Mouse (Mus musculus) hindbrain, embryonic 10.5 days (tissue): ENCODE measurements at regions not wholly inside any gene's neighbourhood (a gene's known extent, or its start where the extent isn't known, plus 50 kb on each side); places are given as distances from the start of the nearest gene placed in this dataset.

Experiments
- DNase-seq: peaks from one replicate; pipeline ENCODE4 v3.0.0-alpha.2; 2017; ENCODE audit warnings: low spot score
- H3K27ac ChIP-seq: fragments of 300-500 bp; sonication (generic); 2 replicates; pipeline ENCODE4 v1.5.1; 2016; ENCODE audit warnings: mild to moderate bottlenecking, moderate library complexity
- H3K27me3 ChIP-seq: fragments of 300-500 bp; sonication (generic); 2 replicates; pipeline ENCODE4 v1.6.1; 2016; ENCODE audit warnings: mild to moderate bottlenecking; ENCODE audit not compliant: poor library complexity, insufficient read depth, severe bottlenecking
- H3K36me3 ChIP-seq: fragments of 300-500 bp; sonication (generic); 2 replicates; pipeline ENCODE4 v1.6.1; 2016; ENCODE audit warnings: mild to moderate bottlenecking, moderate library complexity
- H3K4me1 ChIP-seq: fragments of 300-500 bp; sonication (generic); replicated peaks from 2 replicates; pipeline ENCODE4 v1.6.1; 2016; ENCODE audit warnings: mild to moderate bottlenecking
- H3K4me3 ChIP-seq: fragments of 300-500 bp; sonication (generic); 2 replicates; pipeline ENCODE4 v1.5.1; 2016; ENCODE audit warnings: mild to moderate bottlenecking, moderate library complexity
- H3K9me3 ChIP-seq: fragments of 300-500 bp; sonication (generic); 2 replicates; pipeline ENCODE4 v1.6.1; 2016; ENCODE audit warnings: mild to moderate bottlenecking, moderate library complexity
- WGBS: fragments of 180-500 bp; shearing (Covaris S2); methylation state at CpG from one replicate; pipeline ENCODE4 v1.1.7; 2016; 5-methylcytosine and 5-hydroxymethylcytosine counted together

- WGBS, result 86% methylated on average over 15 of the region's 15 CpGs
Measured at GRCm38 (mm10) chr13:69867296-69868065, 65.3 kb downstream of the Med10 start.

GRCm38 (mm10) chr13:69896536-69896935 is 94.3 kb downstream of the Med10 start:
- no peaks in the 10 kb centered on the region for H3K4me1 ChIP-seq
- no peaks in the 10 kb centered on the region for H3K9me3 ChIP-seq
- DNase-seq, result peak; percentile 36
- H3K27ac ChIP-seq, result no peak overlapping the region
- no peak overlapping the region for H3K4me3 ChIP-seq
- H3K27me3 ChIP-seq, result no peaks in the 10 kb centered on the region
- WGBS, result 26% methylated on average over 5 of the region's 5 CpGs
- no peaks in the 10 kb centered on the region for H3K36me3 ChIP-seq

More at GRCm38 (mm10) chr13:69867296-69868065, 65.3 kb downstream of the Med10 start:
- Histone ChIP-seq H3K27me3 (no peaks in the 10 kb centered on the region), H3K27ac (no peak overlapping the region), H3K9me3 (no peaks in the 10 kb centered on the region), H3K4me3 (no peak overlapping the region), H3K4me1 (no peaks in the 10 kb centered on the region), H3K36me3 (no peaks in the 10 kb centered on the region)
- no peak for DNase-seq

GRCm38 (mm10) chr13:69901139-69901538 is 98.9 kb downstream of the Med10 start:
- Histone ChIP-seq H3K36me3 (no peaks in the 10 kb centered on the region), H3K27ac (no peak overlapping the region), H3K9me3 (no peaks in the 10 kb centered on the region), H3K27me3 (no peaks in the 10 kb centered on the region), H3K4me1 (no peaks in the 10 kb centered on the region), H3K4me3 (no peak overlapping the region)
- no peak for DNase-seq

GRCm38 (mm10) chr13:69906802-69907537 is 104.8 kb downstream of the Med10 start:
- H3K27me3 ChIP-seq, result no peaks in the 10 kb centered on the region
- no peaks in the 10 kb centered on the region for H3K36me3 ChIP-seq
- WGBS, result 61% methylated on average over 15 of the region's 15 CpGs
- no peaks in the 10 kb centered on the region for H3K9me3 ChIP-seq
- H3K4me3 ChIP-seq, result no peak overlapping the region; the same call in 1 of the 2 replicates
- peaks cover 14% of the 10 kb centered on the region for H3K4me1 ChIP-seq
- peak; percentile 58 for DNase-seq
- peak overlapping the region; percentile 51; the same call in 1 of the 2 replicates for H3K27ac ChIP-seq

DNA sequence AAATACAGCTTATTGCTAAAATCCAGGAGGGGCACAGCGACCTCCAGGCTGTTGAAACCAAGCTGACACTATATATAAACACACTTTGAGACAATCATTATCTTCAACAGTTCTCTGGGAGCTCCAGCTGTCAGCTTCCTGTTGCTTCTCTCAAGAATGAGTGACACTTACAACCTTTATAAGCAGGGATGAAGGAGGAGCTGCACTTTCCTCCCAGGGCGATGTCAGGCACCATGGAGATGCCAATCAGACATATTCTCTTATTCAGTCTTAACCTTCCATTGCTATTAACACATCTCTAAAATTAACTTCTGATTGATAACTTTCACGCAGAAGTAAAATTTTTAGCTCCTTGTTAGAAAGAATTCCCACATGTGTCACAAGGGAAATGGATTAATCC is 113.6 kb downstream of the Med10 start:
- peaks cover 10% of the 10 kb centered on the region for H3K4me1 ChIP-seq
- no peaks in the 10 kb centered on the region for H3K36me3 ChIP-seq
- 68% methylated on average over 3 of the region's 3 CpGs for WGBS
- H3K4me3 ChIP-seq, result no peak overlapping the region
- no peak overlapping the region for H3K27ac ChIP-seq
- 0 out of 2 replicates have a peak, but pooled peaks cover 2% of the 10 kb centered on the region for H3K9me3 ChIP-seq
- no peak for DNase-seq
- no peaks in the 10 kb centered on the region for H3K27me3 ChIP-seq

DNA sequence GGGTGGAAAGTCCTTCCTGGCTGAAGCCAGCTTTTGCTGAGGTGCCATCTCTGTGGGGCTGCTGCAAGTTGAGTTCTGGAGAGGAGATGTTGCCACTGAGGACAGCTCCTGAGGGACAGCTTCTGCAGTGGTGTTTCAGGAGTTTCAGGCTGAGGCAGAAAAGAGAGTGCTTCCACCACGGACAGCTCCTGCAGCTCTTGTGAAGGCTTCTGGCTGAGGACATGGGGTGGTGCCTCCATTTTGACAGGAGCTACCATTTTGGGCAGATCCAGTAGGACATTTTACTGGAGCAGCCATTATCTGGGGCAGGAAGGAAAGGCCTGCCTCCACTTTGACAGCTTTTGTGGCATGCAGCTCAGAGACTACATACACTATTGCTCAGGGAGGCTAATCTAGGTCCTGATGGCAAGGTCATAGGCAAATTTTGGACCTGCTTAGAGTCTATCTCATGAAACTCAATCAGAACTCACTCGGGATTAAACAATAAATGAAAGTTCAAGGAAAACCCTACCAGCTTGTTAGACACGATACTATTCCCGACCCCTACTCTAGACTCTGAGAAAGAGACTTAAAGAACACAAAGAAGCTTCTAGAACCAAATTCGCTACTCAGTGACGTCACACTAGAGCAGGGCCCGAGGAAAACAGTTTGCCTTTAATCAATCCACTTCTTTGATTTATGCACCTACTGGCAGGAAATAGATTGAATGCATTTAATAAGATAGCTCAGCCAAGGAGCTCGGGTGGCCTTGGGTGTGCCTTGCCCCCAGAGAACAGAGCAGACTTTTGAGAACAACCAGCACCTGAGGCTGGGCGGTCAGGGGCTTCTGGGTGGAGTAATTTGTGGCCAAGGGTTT is 130.7 kb downstream of the Med10 start:
- H3K9me3 ChIP-seq, result no peaks in the 10 kb centered on the region
- WGBS, result 61% methylated on average over 9 of the region's 9 CpGs
- DNase-seq, result peak; percentile 12
- H3K36me3 ChIP-seq, result no peaks in the 10 kb centered on the region
- peaks cover 17% of the 10 kb centered on the region for H3K4me1 ChIP-seq
- H3K27me3 ChIP-seq, result peaks cover 14% of the 10 kb centered on the region
- H3K4me3 ChIP-seq, result peak overlapping the region; percentile 32
- H3K27ac ChIP-seq, result peak overlapping the region; percentile 77

DNA sequence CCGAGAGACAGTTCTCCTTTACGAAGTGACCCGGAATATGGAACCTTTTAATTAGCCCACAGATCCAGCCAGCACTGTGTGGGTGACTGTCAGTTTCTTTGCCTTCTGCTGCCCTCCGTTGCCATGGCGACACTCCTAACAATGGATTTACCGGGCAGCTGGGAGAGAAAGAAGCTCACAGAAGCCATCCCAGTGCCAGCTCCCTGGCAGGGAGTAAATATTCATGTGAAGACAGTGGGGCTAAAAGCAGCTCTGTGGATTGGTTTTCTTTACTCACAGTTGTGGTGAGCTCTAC is 131.3 kb downstream of the Med10 start:
- peaks cover 17% of the 10 kb centered on the region for H3K4me1 ChIP-seq
- peak overlapping the region; percentile 32 for H3K4me3 ChIP-seq
- peaks cover 14% of the 10 kb centered on the region for H3K27me3 ChIP-seq
- H3K9me3 ChIP-seq, result no peaks in the 10 kb centered on the region
- H3K27ac ChIP-seq, result peak overlapping the region; percentile 77
- H3K36me3 ChIP-seq, result no peaks in the 10 kb centered on the region
- 29% methylated on average over 6 of the region's 6 CpGs for WGBS
- DNase-seq, result peak; percentile 87

GRCm38 (mm10) chr13:69939791-69940190 is 137.6 kb downstream of the Med10 start:
- Histone ChIP-seq H3K36me3 (no peaks in the 10 kb centered on the region), H3K4me3 (no peak overlapping the region), H3K27ac (no peak overlapping the region), H3K4me1 (peaks cover 12% of the 10 kb centered on the region), H3K27me3 (no peaks in the 10 kb centered on the region), H3K9me3 (peaks cover 4% of the 10 kb centered on the region; the same call in 1 of the 2 replicates)
- no peak for DNase-seq
- WGBS, result 91% methylated on average over 4 of the region's 4 CpGs

DNA sequence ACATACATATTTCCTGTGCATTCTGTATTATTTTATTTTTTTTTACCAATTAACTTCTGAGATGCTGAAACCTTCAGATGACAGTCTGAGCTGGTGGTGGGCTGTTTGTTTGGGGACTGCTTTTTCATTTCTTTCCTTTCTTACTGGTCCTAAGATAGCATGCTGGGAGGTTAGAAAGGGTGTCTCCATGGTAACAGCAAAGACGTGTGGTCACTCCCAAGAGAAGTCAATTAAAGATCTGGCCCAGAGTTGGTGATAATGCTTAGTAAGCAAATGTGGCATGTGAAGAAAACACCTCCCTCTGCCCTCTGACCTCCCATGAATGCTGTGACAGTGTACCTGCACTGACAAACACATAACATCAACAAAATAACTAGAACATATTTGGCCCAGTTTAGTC is 142.5 kb downstream of the Med10 start:
- peak; percentile 15 for DNase-seq
- Histone ChIP-seq H3K36me3 (no peaks in the 10 kb centered on the region), H3K9me3 (peaks cover 4% of the 10 kb centered on the region; the same call in 1 of the 2 replicates), H3K27ac (no peak overlapping the region), H3K27me3 (no peaks in the 10 kb centered on the region), H3K4me1 (peaks cover 17% of the 10 kb centered on the region), H3K4me3 (no peak overlapping the region)
- 14% methylated on average over 1 of the region's 1 CpGs for WGBS

DNA sequence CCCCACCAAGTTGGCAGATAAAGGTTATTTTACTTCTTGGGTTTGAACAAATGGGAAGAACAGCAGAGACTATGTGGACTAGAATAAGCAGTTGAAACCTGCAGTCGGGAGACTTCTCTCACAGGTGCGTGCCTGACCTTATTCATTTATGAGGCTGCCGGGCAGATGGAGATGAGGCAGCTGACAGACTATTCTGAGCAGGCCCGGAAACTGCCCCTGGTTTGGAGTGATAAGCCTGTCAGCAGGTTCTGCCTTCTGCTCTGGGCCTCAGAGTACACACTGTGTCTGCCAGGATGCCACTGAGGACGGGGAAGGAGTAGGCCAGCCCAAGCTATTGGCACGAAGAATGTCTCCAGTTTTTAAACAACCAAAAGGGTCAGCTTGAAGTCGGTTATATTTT is 144.4 kb downstream of the Med10 start:
- Histone ChIP-seq H3K36me3 (no peaks in the 10 kb centered on the region), H3K4me1 (peaks cover 17% of the 10 kb centered on the region), H3K9me3 (peaks cover 5% of the 10 kb centered on the region), H3K27me3 (no peaks in the 10 kb centered on the region), H3K4me3 (no peak overlapping the region), H3K27ac (no peak overlapping the region)
- WGBS, result 82% methylated on average over 7 of the region's 7 CpGs
- no peak for DNase-seq

- Histone ChIP-seq H3K4me1 (no peaks in the 10 kb centered on the region), H3K4me3 (no peak overlapping the region), H3K9me3 (peaks cover 3% of the 10 kb centered on the region; the same call in 1 of the 2 replicates), H3K27ac (no peak overlapping the region), H3K27me3 (no peaks in the 10 kb centered on the region), H3K36me3 (no peaks in the 10 kb centered on the region)
- DNase-seq, result no peak
- 86% methylated on average over 4 of the region's 4 CpGs for WGBS
Measured at GRCm38 (mm10) chr13:69952061-69952460, 149.9 kb downstream of the Med10 start.

DNA sequence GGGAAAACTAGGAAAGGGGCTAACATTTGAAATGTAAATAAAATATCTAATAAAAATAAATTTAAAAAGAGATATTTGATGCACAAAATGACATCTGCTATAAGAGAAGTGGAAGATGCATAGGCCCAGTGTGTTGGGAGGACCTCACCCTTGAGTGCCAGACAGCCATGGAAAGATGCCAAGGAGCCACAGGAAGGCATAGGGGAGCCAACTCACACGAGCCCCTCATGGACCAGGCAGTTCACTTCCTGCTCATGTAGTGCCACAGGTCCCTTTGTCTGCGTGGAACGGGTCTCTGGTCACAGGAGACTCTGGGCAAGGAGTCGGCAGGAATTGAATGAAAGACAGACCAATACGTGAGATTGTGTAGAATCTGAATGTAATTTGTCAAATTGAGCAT is 152.0 kb downstream of the Med10 start:
- 84% methylated on average over 5 of the region's 5 CpGs for WGBS
- Histone ChIP-seq H3K36me3 (no peaks in the 10 kb centered on the region), H3K9me3 (peaks cover 3% of the 10 kb centered on the region; the same call in 1 of the 2 replicates), H3K27me3 (no peaks in the 10 kb centered on the region), H3K27ac (no peak overlapping the region), H3K4me1 (no peaks in the 10 kb centered on the region), H3K4me3 (no peak overlapping the region)
- DNase-seq, result no peak
